Mouse (Mus musculus) cerebellum, adult 2 months (tissue): ENCODE measurements around the gene Prm3. TPM values are rescaled to one million over a fixed set of nuclear protein-coding genes. Genes with fewer than 3 reads are reported as not detected.
A peak's percentile ranks its signal among the peaks of the same experiment; 100 is the strongest.

Experiments
- DNase-seq, 2 experiments: peaks; one replicate each; pipeline ENCODE4 v3.0.0; 2021
- H3K27ac ChIP-seq: fragments of 200-500 bp; 2 replicates; pipeline ENCODE4 v1.5.1; 2012; ENCODE audit warnings: low read length, control low read depth, inconsistent platforms; ENCODE audit not compliant: insufficient read depth
- H3K27me3 ChIP-seq: fragments of 200-500 bp; 2 replicates; pipeline ENCODE4 v1.6.1; 2012; ENCODE audit warnings: inconsistent platforms, mild to moderate bottlenecking, low read length, moderate library complexity; ENCODE audit not compliant: control insufficient read depth, insufficient read depth
- H3K4me1 ChIP-seq: fragments of 200-500 bp; 2 replicates; pipeline ENCODE4 v1.6.1; 2011; ENCODE audit warnings: low read length; ENCODE audit not compliant: control insufficient read depth, insufficient read depth
- H3K4me3 ChIP-seq: fragments of 200-500 bp; replicated peaks from 2 replicates; pipeline ENCODE3; 2011; ENCODE audit warnings: mild to moderate bottlenecking, low read depth, low read length, control low read depth; ENCODE audit not compliant: insufficient read depth
- CTCF ChIP-seq: fragments of 200-500 bp; IDR thresholded peaks from 2 replicates; pipeline ENCODE4 v1.5.1; 2011; ENCODE audit warnings: low read depth, mild to moderate bottlenecking, control low read depth, low read length, moderate library complexity, borderline replicate concordance; ENCODE audit not compliant: insufficient read depth
- POLR2A ChIP-seq: fragments of 200-500 bp; IDR thresholded peaks from 2 replicates; pipeline ENCODE4 v1.6.1; 2011; ENCODE audit warnings: low read length, control low read depth, borderline replicate concordance; ENCODE audit not compliant: insufficient read depth
- WGBS: fragments of 180-500 bp; shearing (Covaris S2); methylation state at CpG from one replicate; pipeline ENCODE4 v1.1.7; 2018; 5-methylcytosine and 5-hydroxymethylcytosine counted together
- polyA plus RNA-seq: library from polyadenylated mRNA; depleted of rRNA; stranded (reverse); fragments of >200 nt; gene quantifications from 2 replicates; pipeline ENCODE4 v1.2.3, GENCODE M21; 2012

Gene Prm3
- polyA plus RNA-seq, 1 experiment, result not detected

GRCm38 (mm10) chr16:10773543-10773942, 17.2 kb downstream of the Prm3 start:
- DNase-seq, result no peak
- TF ChIP-seq CTCF (no peak), POLR2A (no peak)
- no peak overlapping the region for H3K4me3 ChIP-seq
- H3K4me1 ChIP-seq, result no peaks in the 10 kb centered on the region
- 85% methylated on average over 8 of the region's 8 CpGs for WGBS
- H3K27me3 ChIP-seq, result no peaks in the 10 kb centered on the region
- no peak overlapping the region for H3K27ac ChIP-seq

- 79% methylated on average over 19 of the region's 19 CpGs for WGBS
- DNase-seq, result no peak
- H3K27ac ChIP-seq, result no peak overlapping the region
- H3K27me3 ChIP-seq, result no peaks in the 10 kb centered on the region
- H3K4me1 ChIP-seq, result no peaks in the 10 kb centered on the region
- H3K4me3 ChIP-seq, result no peak overlapping the region
- no peak for TF ChIP-seq CTCF
- no peak for TF ChIP-seq POLR2A
Observed at GRCm38 (mm10) chr16:10771769-10772510, 18.8 kb downstream of the Prm3 start.

GRCm38 (mm10) chr16:10770531-10771325, 20.0 kb downstream of the Prm3 start:
- Histone ChIP-seq H3K4me1 (no peaks in the 10 kb centered on the region), H3K27me3 (no peaks in the 10 kb centered on the region), H3K4me3 (no peak overlapping the region), H3K27ac (no peak overlapping the region)
- no peak for DNase-seq
- TF ChIP-seq POLR2A (no peak), CTCF (no peak)
- 72% methylated on average over 4 of the region's 4 CpGs for WGBS

GRCm38 (mm10) chr16:10769661-10770060, 21.1 kb downstream of the Prm3 start:
- no peak for TF ChIP-seq CTCF
- no peak for TF ChIP-seq POLR2A
- H3K4me1 ChIP-seq, result no peaks in the 10 kb centered on the region
- no peak overlapping the region for H3K4me3 ChIP-seq
- H3K27ac ChIP-seq, result no peak overlapping the region
- no peak for DNase-seq
- WGBS, result 62% methylated on average over 2 of the region's 2 CpGs
- no peaks in the 10 kb centered on the region for H3K27me3 ChIP-seq

- no peaks in the 10 kb centered on the region for H3K27me3 ChIP-seq
- WGBS, result 72% methylated on average over 9 of the region's 9 CpGs
- no peaks in the 10 kb centered on the region for H3K4me1 ChIP-seq
- no peak for DNase-seq
- no peak overlapping the region for H3K4me3 ChIP-seq
- TF ChIP-seq CTCF (no peak), POLR2A (no peak)
- H3K27ac ChIP-seq, result no peak overlapping the region
Observed at GRCm38 (mm10) chr16:10768821-10769220, 21.9 kb downstream of the Prm3 start.

GRCm38 (mm10) chr16:10767158-10767557, 23.6 kb downstream of the Prm3 start:
- DNase-seq, result peak; percentile 58 to 59
- WGBS, result 40% methylated on average over 4 of the region's 4 CpGs
- H3K27me3 ChIP-seq, result no peaks in the 10 kb centered on the region

GRCm38 (mm10) chr16:10764323-10764722, 26.4 kb downstream of the Prm3 start:
- 58% methylated on average over 2 of the region's 2 CpGs for WGBS
- no peak for DNase-seq
- Histone ChIP-seq H3K4me1 (no peaks in the 10 kb centered on the region), H3K4me3 (no peak overlapping the region), H3K27me3 (no peaks in the 10 kb centered on the region), H3K27ac (no peak overlapping the region)
- no peak for TF ChIP-seq CTCF
- TF ChIP-seq POLR2A, result no peak

More at GRCm38 (mm10) chr16:10767158-10767557, 23.6 kb downstream of the Prm3 start:
- peak; percentile 71 for TF ChIP-seq CTCF
- no peak for TF ChIP-seq POLR2A
- Histone ChIP-seq H3K4me1 (no peaks in the 10 kb centered on the region), H3K4me3 (no peak overlapping the region), H3K27ac (no peak overlapping the region)
